Mouse (Mus musculus) stomach, postnatal 0 days (tissue): ENCODE data around the gene Dnajc4. TPM values are rescaled to one million over a fixed set of nuclear protein-coding genes. Genes with fewer than 3 reads are reported as not detected.

Experiments
- ATAC-seq: fragments of 200-750 bp; cut with Nextera tagmentation; 2 replicates; pipeline ENCODE4 v1.8.0; 2017; ENCODE audit not compliant: low FRiP score, low TSS enrichment
- DNase-seq: peaks from one replicate; pipeline ENCODE4 v3.0.0-alpha.2; 2016; ENCODE audit warnings: low spot score
- H3K27ac ChIP-seq: fragments of 300-500 bp; sonication (generic); replicated peaks from 2 replicates; pipeline ENCODE4 v1.5.1; 2014; ENCODE audit warnings: mild to moderate bottlenecking, control low read depth
- H3K27me3 ChIP-seq: fragments of 300-500 bp; sonication (generic); 2 replicates; pipeline ENCODE4 v1.6.1; 2014; ENCODE audit warnings: low read length; ENCODE audit not compliant: control insufficient read depth, insufficient read depth
- H3K36me3 ChIP-seq: fragments of 300-500 bp; sonication (generic); 2 replicates; pipeline ENCODE4 v1.6.1; 2014; ENCODE audit warnings: low read length, mixed read lengths; ENCODE audit not compliant: control insufficient read depth, insufficient read depth
- H3K4me1 ChIP-seq: fragments of 300-500 bp; sonication (generic); replicated peaks from 2 replicates; pipeline ENCODE4 v1.6.1; 2014; ENCODE audit warnings: antibody characterized with exemption; ENCODE audit not compliant: control insufficient read depth, insufficient read depth
- H3K4me2 ChIP-seq: fragments of 300-500 bp; sonication (generic); replicated peaks from 2 replicates; pipeline ENCODE4 v1.6.1; 2014; ENCODE audit warnings: low read depth, mild to moderate bottlenecking, control low read depth, moderate library complexity
- H3K4me3 ChIP-seq: fragments of 300-500 bp; sonication (generic); 2 replicates; pipeline ENCODE4 v1.5.1; 2014; ENCODE audit warnings: low read depth, low read length, control low read depth
- H3K9ac ChIP-seq: fragments of 300-500 bp; sonication (generic); 2 replicates; pipeline ENCODE4 v1.6.1; 2014; ENCODE audit warnings: mild to moderate bottlenecking, low read length, control low read depth, mixed read lengths
- H3K9me3 ChIP-seq: fragments of 300-500 bp; sonication (generic); 2 replicates; pipeline ENCODE4 v1.6.1; 2016; ENCODE audit warnings: low read length; ENCODE audit not compliant: control insufficient read depth
- CTCF ChIP-seq: IDR thresholded peaks from 2 replicates; pipeline ENCODE4 v1.5.1; 2016; ENCODE audit warnings: antibody characterized with exemption, low read depth, mild to moderate bottlenecking, moderate library complexity
- EP300 ChIP-seq: optimal IDR thresholded peaks from 2 replicates; pipeline ENCODE3; 2016; ENCODE audit warnings: antibody characterized with exemption
- WGBS: fragments of 180-500 bp; shearing (Covaris S2); extraction: QIAGEN DNeasy Blood & Tissue Kit; methylation state at CpG from one replicate; pipeline ENCODE4 v1.1.7; 2014; 5-methylcytosine and 5-hydroxymethylcytosine counted together
- polyA plus RNA-seq: library from polyadenylated mRNA; unstranded; fragments of >200 nt; fragmentation: Nextera tagmentation; extraction: Ambion mirVana; gene quantifications from 2 replicates; pipeline ENCODE4 v1.2.1, GENCODE M21; 2015

Gene Dnajc4
- polyA plus RNA-seq, 1 experiment from 2014 or later = 33.0 TPM

GRCm38 (mm10) chr19:6997721-6998290, 5.4 kb upstream of the Dnajc4 start:
- WGBS = 83% methylated on average over 9 of the region's 9 CpGs
- no peak overlapping the region for H3K4me2 ChIP-seq
- no peak overlapping the region for H3K4me3 ChIP-seq
- no peaks in the 10 kb centered on the region for H3K9me3 ChIP-seq
- H3K4me1 ChIP-seq = peaks cover 11% of the 10 kb centered on the region
- H3K27ac ChIP-seq = no peak overlapping the region
- H3K9ac ChIP-seq = no peak overlapping the region
- ATAC-seq = no peak
- no peaks in the 10 kb centered on the region for H3K27me3 ChIP-seq
- no peak for TF ChIP-seq EP300
- no peak for TF ChIP-seq CTCF
- H3K36me3 ChIP-seq = 0 out of 2 replicates have a peak, but pooled peaks cover 4% of the 10 kb centered on the region
- no peak for DNase-seq

GRCm38 (mm10) chr19:6996006-6996405, 3.6 kb upstream of the Dnajc4 start, which contains the start of the genes Nudt22 and Trpt1:
TSS of gene Nudt22 (minus strand) at chr19:6996117.
TSS of gene Trpt1 (plus strand) at chr19:6996131.
- peak; percentile 79 for ATAC-seq
- H3K4me1 ChIP-seq = peaks cover 12% of the 10 kb centered on the region
- 0% methylated on average over 24 of the region's 24 CpGs for WGBS

DNA sequence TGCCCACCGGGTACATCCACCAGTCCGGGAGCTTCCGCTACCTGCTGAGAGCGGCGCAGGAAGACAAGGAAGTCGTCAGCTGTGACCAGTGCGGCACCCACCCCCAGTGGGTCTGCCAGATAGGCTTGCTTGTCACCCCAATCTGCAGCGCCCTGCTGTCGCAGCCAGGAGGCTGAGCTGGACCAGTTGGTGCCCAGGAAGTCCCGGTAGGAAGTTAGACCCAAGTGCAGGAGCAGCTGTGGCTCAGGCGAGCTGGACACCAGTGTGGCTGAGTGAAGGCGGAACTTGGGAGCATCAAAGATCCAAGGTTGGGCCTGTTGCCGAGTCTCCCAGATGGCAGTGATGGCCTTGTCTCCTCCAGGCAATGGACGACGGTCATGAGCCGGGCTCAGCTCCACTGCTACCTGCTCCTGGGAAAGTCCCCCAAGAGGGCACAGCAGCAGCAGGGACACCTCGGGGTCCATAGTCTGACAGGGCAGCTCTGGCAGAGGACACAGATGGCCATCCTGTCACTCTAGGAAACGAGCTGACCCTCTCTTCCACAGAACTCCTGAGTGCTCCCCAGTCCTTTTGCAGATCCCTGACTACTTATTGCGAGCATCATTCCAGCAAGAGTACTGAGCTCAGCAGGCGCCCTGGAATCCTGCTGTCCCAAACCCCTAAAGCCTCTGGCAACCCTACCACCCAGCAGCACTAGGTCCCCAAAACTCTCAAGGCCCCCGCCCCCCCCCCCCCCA, 3.1 kb upstream of the Dnajc4 start:
- H3K27ac ChIP-seq = peak overlapping the region; percentile 53

More at GRCm38 (mm10) chr19:6996006-6996405, 3.6 kb upstream of the Dnajc4 start, which contains the start of the genes Nudt22 and Trpt1:
- Histone ChIP-seq H3K9ac (peak within 1 kb of the TSS; percentile 75), H3K9me3 (no peaks in the 10 kb centered on the region), H3K27me3 (no peaks in the 10 kb centered on the region), H3K4me2 (peak within 1 kb of the TSS; percentile 93), H3K4me3 (peak within 1 kb of the TSS; percentile 61), H3K36me3 (0 out of 2 replicates have a peak, but pooled peaks cover 4% of the 10 kb centered on the region), H3K27ac (peak within 1 kb of the TSS; percentile 75)
- DNase-seq = peak; percentile 92
- no peak for TF ChIP-seq EP300
- no peak for TF ChIP-seq CTCF

GRCm38 (mm10) chr19:6994489-6994888, 2.1 kb upstream of the Dnajc4 start:
- peak overlapping the region; percentile 93 for H3K4me2 ChIP-seq
- WGBS = 94% methylated on average over 8 of the region's 8 CpGs
- no peak for TF ChIP-seq EP300
- TF ChIP-seq CTCF = no peak
- no peak overlapping the region for H3K4me3 ChIP-seq
- H3K9me3 ChIP-seq = no peaks in the 10 kb centered on the region
- H3K27me3 ChIP-seq = no peaks in the 10 kb centered on the region
- DNase-seq (peak; percentile 12), ATAC-seq (no peak)
- peaks cover 12% of the 10 kb centered on the region for H3K4me1 ChIP-seq
- H3K36me3 ChIP-seq = 0 out of 2 replicates have a peak, but pooled peaks cover 4% of the 10 kb centered on the region
- 0 out of 2 replicates have a peak overlapping the region, but pooled peaks have one; percentile 75 for H3K9ac ChIP-seq
- no peak overlapping the region for H3K27ac ChIP-seq

More for the DNA sequence above, 3.1 kb upstream of the Dnajc4 start:
- TF ChIP-seq EP300 (no peak), CTCF (peak; percentile 22)
- peak overlapping the region; percentile 93 for H3K4me2 ChIP-seq
- peak overlapping the region; percentile 75 for H3K9ac ChIP-seq
- no peaks in the 10 kb centered on the region for H3K27me3 ChIP-seq
- H3K9me3 ChIP-seq = no peaks in the 10 kb centered on the region
- DNase-seq (peak; percentile 16), ATAC-seq (no peak)
- H3K36me3 ChIP-seq = 0 out of 2 replicates have a peak, but pooled peaks cover 4% of the 10 kb centered on the region
- peaks cover 12% of the 10 kb centered on the region for H3K4me1 ChIP-seq
- H3K4me3 ChIP-seq = peak overlapping the region; percentile 61
- WGBS = 47% methylated on average over 21 of the region's 21 CpGs

- Histone ChIP-seq H3K36me3 (0 out of 2 replicates have a peak, but pooled peaks cover 4% of the 10 kb centered on the region), H3K27me3 (no peaks in the 10 kb centered on the region), H3K4me1 (peaks cover 12% of the 10 kb centered on the region), H3K9ac (no peak overlapping the region), H3K4me2 (no peak overlapping the region), H3K27ac (no peak overlapping the region), H3K4me3 (no peak overlapping the region), H3K9me3 (no peaks in the 10 kb centered on the region)
- TF ChIP-seq EP300 (no peak), CTCF (no peak)
- 73% methylated on average over 8 of the region's 8 CpGs for WGBS
- DNase-seq (no peak), ATAC-seq (no peak)
Measured at GRCm38 (mm10) chr19:6994002-6994401, 1.6 kb upstream of the Dnajc4 start.
